In genomic region chr5:65937998-65938715, GRCm38 (mm10) we compare ENCODE assay signal across 9 mouse cellular contexts. TPM values are rescaled to one million over a fixed set of nuclear protein-coding genes. Genes with fewer than 3 reads are reported as not detected.
DNase-seq lines count a peak whose midpoint lies in the region; ATAC-seq and TF ChIP-seq lines count a peak whose summit lies in the region.
"Had no signal": no experiment of that assay in that cellular context is flagged by ENCODE, and none has a peak within 500 bp of the region (broad histone marks: within the 10 kb centered on the region; RNA-seq: fewer than 3 reads in every experiment).

No protein-coding gene starts in this region.

- ATAC-seq in cerebellum, adult (ENCODE audit: insufficient number of reproducible peaks, low FRiP score, low TSS enrichment): peak; percentile 80
- ATAC-seq in forebrain, embryonic 15.5 days (replicated peaks): peak; percentile 78
- peak; percentile 91 for ATAC-seq in liver, postnatal 0 days
- peak; percentile 50; the same call in 1 of the 2 replicates for ATAC-seq in neural tube, embryonic 15.5 days (ENCODE audit: low FRiP score)

- intact Hi-C loops in heart, postnatal 25 days (cut with DNase I): loop anchor here (1.0 to 5.0 kb wide), 3 partner anchors 115 to 226 kb away; partner anchors contain the start of gene N4bp2

- DNase-seq in heart, postnatal 25 days (ENCODE audit: low spot score): peak; percentile 33
- peak; percentile 61 for DNase-seq in large intestine, adult 2 months (ENCODE audit: low read depth, low spot score)
- peak; percentile 87 for DNase-seq in liver, postnatal 0 days

- H3K27me3 ChIP-seq in ES-Bruce4 (ENCODE audit: control insufficient read depth, insufficient read depth, low read length, poor library complexity, severe bottlenecking): no peaks in the 10 kb centered on the region
- H3K27me3 ChIP-seq in forebrain, embryonic 15.5 days: no peaks in the 10 kb centered on the region
- H3K27me3 ChIP-seq in liver, postnatal 0 days (ENCODE audit: insufficient read depth, low read length): no peaks in the 10 kb centered on the region
- H3K27me3 ChIP-seq in neural tube, embryonic 15.5 days (replicated peaks): no peaks in the 10 kb centered on the region
- no peaks in the 10 kb centered on the region for H3K27me3 ChIP-seq in testis, adult 2 months (ENCODE audit: control insufficient read depth, insufficient read depth, low read length)
- H3K27me3 ChIP-seq: limb, embryonic 15.5 days had no signal

- no peak overlapping the region for H3K4me3 ChIP-seq in ES-Bruce4 (ENCODE audit: low read depth, low read length)
- no peak overlapping the region for H3K4me3 ChIP-seq in forebrain, embryonic 15.5 days
- no peak overlapping the region for H3K4me3 ChIP-seq in liver, postnatal 0 days (ENCODE audit: low read depth, low read length)
- H3K4me3 ChIP-seq in neural tube, embryonic 15.5 days (replicated peaks): no peak overlapping the region
- no peak overlapping the region for H3K4me3 ChIP-seq in testis, adult 2 months (ENCODE audit: control insufficient read depth, low read depth, low read length)
- H3K4me3 ChIP-seq: limb, embryonic 15.5 days had no signal

- 63% methylated on average over 9 of the region's 9 CpGs for WGBS in forebrain, embryonic 15.5 days
- WGBS in large intestine, adult 2 months: 41% methylated on average over 9 of the region's 9 CpGs
- 42% methylated on average over 9 of the region's 9 CpGs for WGBS in liver, postnatal 0 days (ENCODE audit: insufficient replicate concordance)
- 60% methylated on average over 9 of the region's 9 CpGs for WGBS in neural tube, embryonic 15.5 days

- H3K9me3 ChIP-seq in ES-Bruce4 (replicated peaks; ENCODE audit: control insufficient read depth, insufficient read depth, low read length, poor library complexity, severe bottlenecking): no peaks in the 10 kb centered on the region
- H3K9me3 ChIP-seq in forebrain, embryonic 15.5 days: no peaks in the 10 kb centered on the region
- no peaks in the 10 kb centered on the region for H3K9me3 ChIP-seq in liver, postnatal 0 days (ENCODE audit: low read length)
- no peaks in the 10 kb centered on the region for H3K9me3 ChIP-seq in neural tube, embryonic 15.5 days (replicated peaks)
- H3K9me3 ChIP-seq: limb, embryonic 15.5 days had no signal

- no peak for TF ChIP-seq EP300 in ES-Bruce4 (IDR thresholded peaks at IDR 0.05; ENCODE audit: insufficient read depth, low read depth, low read length)
- no peak for TF ChIP-seq EP300 in liver, postnatal 0 days (IDR thresholded peaks at IDR 0.05; ENCODE audit: low read depth)

- no peak overlapping the region for H3K4me2 ChIP-seq in forebrain, embryonic 15.5 days (replicated peaks)
- H3K4me2 ChIP-seq in liver, postnatal 0 days (ENCODE audit: low read depth, low read length): no peak overlapping the region
- H3K4me2 ChIP-seq in neural tube, embryonic 15.5 days: no peak overlapping the region
- H3K4me2 ChIP-seq: limb, embryonic 15.5 days had no signal

- H3K27ac ChIP-seq in ES-Bruce4 (ENCODE audit: insufficient read depth, low read length): no peak overlapping the region
- H3K27ac ChIP-seq in forebrain, embryonic 15.5 days (replicated peaks): no peak overlapping the region
- H3K27ac ChIP-seq in liver, postnatal 0 days (ENCODE audit: low read depth): no peak overlapping the region
- no peak overlapping the region for H3K27ac ChIP-seq in neural tube, embryonic 15.5 days (replicated peaks)
- no peak overlapping the region for H3K27ac ChIP-seq in testis, adult 2 months (ENCODE audit: control insufficient read depth, insufficient read depth, low read depth, low read length)
- H3K27ac ChIP-seq: limb, embryonic 15.5 days had no signal

- no peaks in the 10 kb centered on the region for H3K36me3 ChIP-seq in ES-Bruce4 (ENCODE audit: control insufficient read depth, insufficient read depth, low read length, poor library complexity, severe bottlenecking)
- no peaks in the 10 kb centered on the region for H3K36me3 ChIP-seq in forebrain, embryonic 15.5 days
- H3K36me3 ChIP-seq in liver, postnatal 0 days (replicated peaks; ENCODE audit: insufficient read depth, low read length): no peaks in the 10 kb centered on the region
- H3K36me3 ChIP-seq in neural tube, embryonic 15.5 days: no peaks in the 10 kb centered on the region
- H3K36me3 ChIP-seq in testis, adult 2 months (ENCODE audit: control insufficient read depth, insufficient read depth, low read length): no peaks in the 10 kb centered on the region
- H3K36me3 ChIP-seq: limb, embryonic 15.5 days had no signal

- H3K9ac ChIP-seq in ES-Bruce4 (ENCODE audit: low read depth, poor library complexity, severe bottlenecking): no peak overlapping the region
- no peak overlapping the region for H3K9ac ChIP-seq in forebrain, embryonic 15.5 days (replicated peaks)
- H3K9ac ChIP-seq in liver, postnatal 0 days (replicated peaks): no peak overlapping the region
- H3K9ac ChIP-seq in neural tube, embryonic 15.5 days (replicated peaks): no peak overlapping the region
- H3K9ac ChIP-seq: limb, embryonic 15.5 days had no signal

- no peak for TF ChIP-seq POLR2A in ES-Bruce4 (IDR thresholded peaks at IDR 0.05; ENCODE audit: insufficient read depth, low read length)
- TF ChIP-seq POLR2A in testis, adult 2 months (IDR thresholded peaks at IDR 0.05; ENCODE audit: control insufficient read depth, low read depth, low read length): no peak

- no peaks in the 10 kb centered on the region for H3K4me1 ChIP-seq in ES-Bruce4 (ENCODE audit: control insufficient read depth, insufficient read depth, low read length)
- H3K4me1 ChIP-seq in forebrain, embryonic 15.5 days: no peaks in the 10 kb centered on the region
- H3K4me1 ChIP-seq in liver, postnatal 0 days (ENCODE audit: insufficient read depth): no peaks in the 10 kb centered on the region
- H3K4me1 ChIP-seq in neural tube, embryonic 15.5 days: no peaks in the 10 kb centered on the region
- H3K4me1 ChIP-seq in testis, adult 2 months (ENCODE audit: control insufficient read depth, insufficient read depth, low read length): no peaks in the 10 kb centered on the region; the same call in none of the 2 replicates
- H3K4me1 ChIP-seq: limb, embryonic 15.5 days had no signal

- TF ChIP-seq CTCF in ES-Bruce4 (IDR thresholded peaks at IDR 0.05; ENCODE audit: low read depth, low read length): peak; percentile 95
- peak; percentile 96 for TF ChIP-seq CTCF in liver, postnatal 0 days (IDR thresholded peaks at IDR 0.05; ENCODE audit: low read depth)
- TF ChIP-seq CTCF in testis, adult 2 months (IDR thresholded peaks at IDR 0.05; ENCODE audit: control insufficient read depth, insufficient read depth, insufficient replicate concordance, low read depth, low read length): peak; percentile 86; the same call in 1 of the 2 replicates

RNA-seq across cellular contexts. Expression of gene Chrna9, which starts 3.4 kb away (rescaled TPM):
- 3.9 and 5.6 TPM in 2 replicates for polyA plus RNA-seq in ES-Bruce4 (2011; ENCODE audit: insufficient read depth, insufficient read length, low read depth, missing spikeins)
- not detected in 2 replicates for polyA plus RNA-seq in forebrain, embryonic 15.5 days (2015; fragmentation: Nextera tagmentation; extraction: Ambion mirVana)
- under 1 TPM in 1 of 2 experiments, not detected in 1; 0.22 TPM for total RNA-seq in heart, postnatal 25 days (2021)
- polyA plus RNA-seq in large intestine, adult 2 months (2012; rRNA removed): 0.69 TPM in 1 of 2 replicates, not detected in the other
- 0.07 TPM in 1 of 2 replicates, not detected in the other for polyA plus RNA-seq in liver, postnatal 0 days (2015; fragmentation: Nextera tagmentation; extraction: Ambion mirVana)
- polyA plus RNA-seq in neural tube, embryonic 15.5 days (2015; fragmentation: Nextera tagmentation; extraction: Ambion mirVana): 3.5 TPM in 1 of 2 replicates, not detected in the other
- 5.4 and 5.5 TPM in 2 replicates for polyA plus RNA-seq in testis, adult 2 months (2012; rRNA removed)

Comparison
In these comparisons a context has a peak if more than half of its experiments do, and no peak if none do; other contexts are left out.
1. DNase-seq: peak in every context shown above with its lines; median percentile 87 in liver, postnatal 0 days; 61 in large intestine, adult 2 months; 33 in heart, postnatal 25 days.